Mouse (Mus musculus): ENCODE data around the gene Uaca.

DNA sequence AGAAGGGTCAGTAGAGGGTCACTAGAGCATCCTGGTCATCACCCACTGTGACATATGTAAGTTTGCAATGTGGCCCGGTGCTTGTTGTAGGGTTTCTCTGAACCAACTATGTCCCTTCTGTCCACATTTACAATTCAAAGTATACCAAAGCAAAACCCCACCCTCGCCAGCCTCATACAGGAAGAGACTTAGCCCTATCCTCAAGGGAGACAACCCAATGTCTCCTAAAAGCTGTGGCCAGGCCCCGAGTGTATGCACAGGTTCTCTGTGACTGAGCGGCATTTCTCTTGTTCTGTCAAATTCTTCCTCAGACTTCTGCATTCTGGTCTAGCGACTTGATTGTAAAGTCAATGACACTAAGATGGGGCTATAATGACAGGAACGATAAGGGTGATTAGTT is 99.2 kb downstream of the Uaca start:
- no peak for TF ChIP-seq CTCF (IDR thresholded peaks at IDR 0.05; ENCODE audit: insufficient read depth, low read length)
- no peak for TF ChIP-seq POLR2A (IDR thresholded peaks at IDR 0.05; ENCODE audit: borderline replicate concordance, extremely low read depth, low read depth, low read length)

All from lung, adult 2 months (tissue).